Mouse (Mus musculus) midbrain, embryonic 12.5 days (tissue): ENCODE data around the gene Barx1. TPM values are rescaled to one million over a fixed set of nuclear protein-coding genes. Genes with fewer than 3 reads are reported as not detected.

Experiments used
- ATAC-seq: fragments of 200-750 bp; cut with Nextera tagmentation; 2 replicates; pipeline ENCODE4 v1.8.0; 2017; ENCODE audit warnings: low read depth, moderate TSS enrichment, moderate library complexity; ENCODE audit not compliant: low FRiP score
- H3K27ac ChIP-seq: fragments of 300-500 bp; sonication (generic); replicated peaks from 2 replicates; pipeline ENCODE4 v1.5.1; 2016; ENCODE audit warnings: mild to moderate bottlenecking
- H3K27me3 ChIP-seq: fragments of 300-500 bp; sonication (generic); 2 replicates; pipeline ENCODE4 v1.6.1; 2016; ENCODE audit warnings: mild to moderate bottlenecking
- H3K36me3 ChIP-seq: fragments of 300-500 bp; sonication (generic); 2 replicates; pipeline ENCODE4 v1.6.1; 2016
- H3K4me1 ChIP-seq: fragments of 300-500 bp; sonication (generic); 2 replicates; pipeline ENCODE4 v1.6.1; 2016
- H3K4me2 ChIP-seq: fragments of 300-500 bp; sonication (generic); replicated peaks from 2 replicates; pipeline ENCODE4 v1.6.1; 2016; ENCODE audit warnings: mild to moderate bottlenecking, moderate library complexity
- H3K4me3 ChIP-seq: fragments of 300-500 bp; sonication (generic); 2 replicates; pipeline ENCODE4 v1.5.1; 2016; ENCODE audit warnings: mild to moderate bottlenecking
- H3K9ac ChIP-seq: fragments of 300-500 bp; sonication (generic); replicated peaks from 2 replicates; pipeline ENCODE4 v1.6.1; 2016; ENCODE audit warnings: mild to moderate bottlenecking, moderate library complexity
- H3K9me3 ChIP-seq: fragments of 300-500 bp; sonication (generic); 2 replicates; pipeline ENCODE4 v1.6.1; 2016; ENCODE audit warnings: mild to moderate bottlenecking
- WGBS: fragments of 180-500 bp; shearing (Covaris S2); methylation state at CpG from one replicate; pipeline ENCODE4 v1.1.7; 2016; 5-methylcytosine and 5-hydroxymethylcytosine counted together
- polyA plus RNA-seq: library from polyadenylated mRNA; unstranded; fragments of >200 nt; fragmentation: Nextera tagmentation; extraction: Ambion mirVana; gene quantifications from 2 replicates; pipeline ENCODE4 v1.2.1, GENCODE M21; 2016

The Barx1 gene
- polyA plus RNA-seq, result 0.21 and 0.29 TPM in 2 replicates

- Histone ChIP-seq H3K27ac (no peak within 1 kb of the TSS), H3K27me3 (peaks cover 100% of the 10 kb centered on the region), H3K9ac (no peak within 1 kb of the TSS; the same call in 1 of the 2 replicates), H3K4me3 (peak within 1 kb of the TSS; percentile 44), H3K4me1 (peaks cover 27% of the 10 kb centered on the region), H3K4me2 (peak within 1 kb of the TSS; percentile 65), H3K36me3 (no peaks in the 10 kb centered on the region), H3K9me3 (no peaks in the 10 kb centered on the region)
- ATAC-seq, result peak; percentile 52
- WGBS, result under 1% methylated on average over 41 of the region's 73 CpGs
These were observed at the start of gene Barx1 for GRCm38 (mm10) chr13:48662431-48663143. Barx1 (plus strand) TSS chr13:48662998.

DNA sequence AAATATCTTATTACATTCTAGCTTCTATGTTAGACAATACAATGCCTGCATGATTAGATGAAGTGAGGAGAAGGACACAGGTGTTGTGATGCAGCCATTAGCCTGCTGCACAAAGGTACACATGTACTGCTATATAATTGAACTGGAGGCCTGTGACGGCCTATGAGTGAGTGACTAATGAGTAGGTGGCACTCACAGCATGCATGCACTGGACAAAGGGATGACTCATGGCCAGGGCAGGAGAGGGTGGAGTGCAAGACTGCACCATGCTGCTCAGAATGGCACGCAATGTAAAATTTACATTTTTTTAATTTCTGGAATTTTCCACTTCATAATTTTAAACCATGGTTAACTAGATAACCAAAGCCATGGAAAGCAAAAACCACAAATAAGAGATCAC is 48.3 kb upstream of the Barx1 start:
- Histone ChIP-seq H3K4me1 (no peaks in the 10 kb centered on the region), H3K9ac (no peak overlapping the region), H3K9me3 (peaks cover 12% of the 10 kb centered on the region; the same call in 1 of the 2 replicates), H3K4me3 (no peak overlapping the region), H3K27me3 (no peaks in the 10 kb centered on the region), H3K27ac (no peak overlapping the region), H3K4me2 (no peak overlapping the region), H3K36me3 (no peaks in the 10 kb centered on the region; the same call in 1 of the 2 replicates)
- no peak for ATAC-seq
- WGBS, result 90% methylated on average over 2 of the region's 2 CpGs

DNA sequence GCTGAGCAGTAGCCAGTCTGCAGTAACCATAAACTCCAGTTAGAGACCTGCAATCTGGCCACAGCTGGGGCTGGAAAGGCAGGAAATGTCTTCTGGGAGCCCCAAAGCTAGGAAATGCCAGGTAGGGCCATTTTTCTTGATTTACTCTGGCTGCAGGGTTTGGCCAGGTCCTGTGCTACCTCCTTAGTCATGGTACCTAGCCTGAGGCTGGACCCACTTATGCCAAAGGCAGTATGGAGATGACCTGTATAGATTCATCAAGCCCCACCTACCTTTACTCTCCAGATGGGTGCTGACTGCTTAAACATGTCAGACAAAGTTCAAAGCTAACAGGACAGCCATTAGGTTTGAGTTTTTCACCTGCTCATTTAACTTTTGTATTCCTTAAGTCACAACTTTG is 45.0 kb upstream of the Barx1 start:
- H3K27ac ChIP-seq, result no peak overlapping the region
- no peaks in the 10 kb centered on the region for H3K4me1 ChIP-seq
- H3K4me2 ChIP-seq, result no peak overlapping the region
- no peak overlapping the region for H3K4me3 ChIP-seq
- no peak overlapping the region for H3K9ac ChIP-seq
- no peaks in the 10 kb centered on the region for H3K27me3 ChIP-seq
- H3K9me3 ChIP-seq, result peaks cover 12% of the 10 kb centered on the region; the same call in 1 of the 2 replicates
- no peaks in the 10 kb centered on the region; the same call in 1 of the 2 replicates for H3K36me3 ChIP-seq
- ATAC-seq, result no peak

GRCm38 (mm10) chr13:48618890-48619289 is 43.9 kb upstream of the Barx1 start:
- no peak overlapping the region for H3K4me2 ChIP-seq
- H3K4me1 ChIP-seq, result no peaks in the 10 kb centered on the region
- H3K27ac ChIP-seq, result no peak overlapping the region
- H3K9me3 ChIP-seq, result peaks cover 12% of the 10 kb centered on the region; the same call in 1 of the 2 replicates
- H3K9ac ChIP-seq, result no peak overlapping the region
- H3K27me3 ChIP-seq, result no peaks in the 10 kb centered on the region
- ATAC-seq, result no peak
- 88% methylated on average over 4 of the region's 4 CpGs for WGBS
- H3K36me3 ChIP-seq, result no peaks in the 10 kb centered on the region; the same call in 1 of the 2 replicates
- H3K4me3 ChIP-seq, result no peak overlapping the region

DNA sequence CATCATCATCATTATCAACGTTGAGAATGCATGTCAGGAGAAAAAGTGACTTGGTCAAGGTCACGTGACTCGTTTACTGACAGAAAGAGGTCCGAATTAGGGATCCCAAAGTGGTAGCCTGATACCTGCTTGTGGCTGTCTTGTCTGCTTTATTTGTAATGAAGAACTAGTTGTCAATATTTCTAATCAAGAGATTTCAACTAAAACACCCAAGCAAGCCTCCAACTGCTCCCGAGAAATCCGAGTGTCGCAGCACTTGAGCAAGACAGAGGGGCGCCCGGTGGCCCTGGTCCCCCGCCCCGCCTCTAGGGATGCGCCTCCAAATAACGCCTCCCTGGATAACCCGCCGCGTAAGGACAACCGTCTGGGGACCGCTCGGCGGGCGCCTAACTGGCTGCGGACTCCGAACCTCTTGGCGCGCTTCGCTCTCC is 37.8 kb upstream of the Barx1 start:
- peak overlapping the region; percentile 81 for H3K9ac ChIP-seq
- H3K4me1 ChIP-seq, result no peaks in the 10 kb centered on the region
- H3K36me3 ChIP-seq, result no peaks in the 10 kb centered on the region
- H3K4me2 ChIP-seq, result peak overlapping the region; percentile 68
- no peaks in the 10 kb centered on the region for H3K9me3 ChIP-seq
- ATAC-seq, result peak; percentile 76; the same call in 1 of the 2 replicates
- peak overlapping the region; percentile 60 for H3K4me3 ChIP-seq
- peak overlapping the region; percentile 74 for H3K27ac ChIP-seq
- H3K27me3 ChIP-seq, result peaks cover 9% of the 10 kb centered on the region
- WGBS, result 5% methylated on average over 26 of the region's 26 CpGs

- peak; percentile 99 for ATAC-seq
- Histone ChIP-seq H3K36me3 (no peaks in the 10 kb centered on the region), H3K4me3 (peak within 1 kb of the TSS; percentile 60), H3K4me1 (no peaks in the 10 kb centered on the region), H3K4me2 (peak within 1 kb of the TSS; percentile 68), H3K27me3 (peaks cover 9% of the 10 kb centered on the region), H3K9ac (peak within 1 kb of the TSS; percentile 81), H3K9me3 (no peaks in the 10 kb centered on the region), H3K27ac (peak within 1 kb of the TSS; percentile 74)
- 3% methylated on average over 76 of the region's 76 CpGs for WGBS
These were observed 37.2 kb upstream of the Barx1 start, which contains the start of gene Ptpdc1 for GRCm38 (mm10) chr13:48625433-48626184. Ptpdc1 (minus strand) TSS chr13:48625664.

DNA sequence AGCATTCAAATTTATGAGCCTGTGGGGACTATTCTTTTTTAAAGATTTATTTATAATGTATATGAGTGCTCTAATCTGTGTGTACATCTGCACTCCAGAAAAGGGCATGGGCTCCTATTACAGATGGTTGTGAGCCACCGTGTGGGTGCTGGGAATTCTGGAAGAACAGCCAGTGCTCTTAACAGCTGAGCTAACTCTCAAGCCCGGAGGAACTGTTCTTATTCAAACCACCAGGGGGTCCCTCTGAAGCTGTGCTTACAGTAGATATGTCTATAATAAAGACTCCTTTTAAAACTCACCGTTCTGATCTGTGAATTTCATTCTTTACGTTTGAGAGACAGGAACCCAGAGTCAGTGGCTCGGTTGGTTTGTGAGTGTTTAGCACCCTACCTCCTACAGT is 31.1 kb upstream of the Barx1 start:
- Histone ChIP-seq H3K27ac (no peak overlapping the region), H3K36me3 (no peaks in the 10 kb centered on the region), H3K27me3 (peaks cover 3% of the 10 kb centered on the region; the same call in 1 of the 2 replicates), H3K4me3 (no peak overlapping the region), H3K9ac (no peak overlapping the region), H3K9me3 (no peaks in the 10 kb centered on the region), H3K4me2 (no peak overlapping the region), H3K4me1 (no peaks in the 10 kb centered on the region)
- WGBS, result 79% methylated on average over 5 of the region's 5 CpGs
- no peak for ATAC-seq

GRCm38 (mm10) chr13:48637706-48638105 is 25.1 kb upstream of the Barx1 start:
- H3K4me3 ChIP-seq, result no peak overlapping the region
- no peaks in the 10 kb centered on the region for H3K36me3 ChIP-seq
- no peak overlapping the region for H3K9ac ChIP-seq
- no peaks in the 10 kb centered on the region for H3K9me3 ChIP-seq
- H3K4me1 ChIP-seq, result no peaks in the 10 kb centered on the region
- no peak overlapping the region for H3K27ac ChIP-seq
- WGBS, result 38% methylated on average over 2 of the region's 2 CpGs
- no peak overlapping the region for H3K4me2 ChIP-seq
- no peaks in the 10 kb centered on the region for H3K27me3 ChIP-seq
- no peak for ATAC-seq

GRCm38 (mm10) chr13:48639570-48639969 is 23.2 kb upstream of the Barx1 start:
- H3K9ac ChIP-seq, result no peak overlapping the region
- H3K4me3 ChIP-seq, result no peak overlapping the region
- no peak for ATAC-seq
- H3K4me2 ChIP-seq, result no peak overlapping the region
- no peaks in the 10 kb centered on the region for H3K4me1 ChIP-seq
- H3K9me3 ChIP-seq, result no peaks in the 10 kb centered on the region
- no peak overlapping the region for H3K27ac ChIP-seq
- no peaks in the 10 kb centered on the region for H3K36me3 ChIP-seq
- H3K27me3 ChIP-seq, result no peaks in the 10 kb centered on the region

DNA sequence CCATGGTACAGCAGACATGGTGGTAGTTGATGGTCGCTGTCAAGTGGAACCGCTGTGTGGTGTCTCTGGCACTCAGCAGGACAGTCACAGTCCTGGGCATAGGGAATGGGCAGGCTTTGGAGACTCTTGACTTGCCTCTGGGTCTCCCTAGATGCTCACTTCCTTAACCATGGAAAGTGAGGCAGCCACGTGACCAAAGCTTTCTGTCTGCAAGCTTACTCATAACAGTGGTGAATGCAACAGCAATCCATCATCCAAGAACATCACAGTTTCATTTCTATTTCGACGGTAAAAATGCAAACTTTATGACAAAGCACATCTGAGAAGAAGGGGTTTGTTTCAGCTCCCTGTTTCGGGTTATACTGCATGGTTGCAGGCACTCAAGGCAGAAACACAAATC is 19.7 kb upstream of the Barx1 start:
- H3K27me3 ChIP-seq, result no peaks in the 10 kb centered on the region
- WGBS, result 83% methylated on average over 6 of the region's 6 CpGs
- H3K36me3 ChIP-seq, result no peaks in the 10 kb centered on the region
- no peak overlapping the region for H3K27ac ChIP-seq
- no peak overlapping the region for H3K4me3 ChIP-seq
- no peaks in the 10 kb centered on the region for H3K4me1 ChIP-seq
- ATAC-seq, result no peak
- H3K9ac ChIP-seq, result no peak overlapping the region
- H3K4me2 ChIP-seq, result no peak overlapping the region
- H3K9me3 ChIP-seq, result no peaks in the 10 kb centered on the region

DNA sequence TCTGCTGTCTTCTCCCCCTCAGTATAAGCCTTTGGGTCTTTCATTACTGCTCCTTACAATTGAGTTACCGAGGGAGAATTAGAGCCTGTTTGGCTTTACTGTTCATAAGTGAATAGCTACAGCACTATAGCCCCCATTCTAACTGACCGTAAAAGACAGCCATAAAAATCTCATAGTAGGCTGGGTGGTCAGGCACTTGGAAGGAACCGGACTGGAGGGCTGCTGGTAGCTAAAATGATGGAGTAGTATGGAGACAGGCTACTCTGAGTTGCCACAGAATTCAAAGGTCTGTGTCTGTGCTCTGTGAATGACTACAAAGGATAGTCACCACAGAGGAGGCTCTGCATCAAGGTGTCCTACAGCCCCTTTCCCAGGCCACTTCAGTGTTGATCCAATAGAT is 18.8 kb upstream of the Barx1 start:
- no peaks in the 10 kb centered on the region for H3K27me3 ChIP-seq

DNA sequence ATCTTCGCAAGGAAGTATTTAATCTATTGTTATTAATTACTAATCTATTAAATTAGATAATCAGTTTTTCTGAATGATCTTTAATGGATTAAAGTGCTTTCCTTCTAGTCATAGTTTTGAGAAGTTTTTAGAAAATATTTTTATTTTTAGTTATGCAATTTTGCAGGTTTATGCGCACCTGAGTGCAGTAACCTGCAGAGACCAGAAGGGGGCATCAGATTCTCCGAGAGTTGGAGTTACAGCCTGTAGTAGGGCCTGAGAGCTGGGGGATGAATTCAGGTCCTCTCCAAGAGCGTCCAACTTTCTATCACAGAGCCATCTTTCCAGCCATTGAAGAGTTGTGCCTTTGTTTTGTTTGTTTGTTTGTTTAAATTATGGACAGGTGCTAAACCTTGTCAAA is 16.1 kb upstream of the Barx1 start:
- no peak overlapping the region for H3K4me2 ChIP-seq
- 85% methylated on average over 4 of the region's 4 CpGs for WGBS
- no peak for ATAC-seq
- no peaks in the 10 kb centered on the region for H3K9me3 ChIP-seq
- no peak overlapping the region for H3K9ac ChIP-seq
- no peak overlapping the region for H3K27ac ChIP-seq
- no peaks in the 10 kb centered on the region for H3K36me3 ChIP-seq
- no peaks in the 10 kb centered on the region for H3K4me1 ChIP-seq
- peaks cover 2% of the 10 kb centered on the region; the same call in 1 of the 2 replicates for H3K27me3 ChIP-seq
- H3K4me3 ChIP-seq, result no peak overlapping the region

More for the DNA sequence above, 18.8 kb upstream of the Barx1 start:
- H3K4me3 ChIP-seq, result no peak overlapping the region
- no peak for ATAC-seq
- WGBS, result 91% methylated on average over 3 of the region's 3 CpGs
- no peaks in the 10 kb centered on the region for H3K36me3 ChIP-seq
- H3K4me2 ChIP-seq, result no peak overlapping the region
- H3K9me3 ChIP-seq, result no peaks in the 10 kb centered on the region
- no peak overlapping the region for H3K9ac ChIP-seq
- H3K4me1 ChIP-seq, result no peaks in the 10 kb centered on the region
- no peak overlapping the region for H3K27ac ChIP-seq
